Mouse (Mus musculus): ENCODE results near the gene Car10.

The Car10 gene

GRCm38 (mm10) chr11:93562330-93562865 is 464.6 kb downstream of the Car10 start:
- DNase-seq (ENCODE audit: low read depth in 2 of 2, low spot score in 2 of 2): no peak

GRCm38 (mm10) chr11:93565756-93566155 is 467.9 kb downstream of the Car10 start:
- no peak for DNase-seq (ENCODE audit: low read depth in 2 of 2, low spot score in 2 of 2)

GRCm38 (mm10) chr11:93571917-93572641 is 474.3 kb downstream of the Car10 start:
- no peak for DNase-seq (ENCODE audit: low read depth in 2 of 2, low spot score in 2 of 2)

- no peak for DNase-seq (ENCODE audit: low read depth in 2 of 2, low spot score in 2 of 2)
Observed at GRCm38 (mm10) chr11:93577441-93577840, 479.6 kb downstream of the Car10 start.

- no peak for DNase-seq (ENCODE audit: low read depth in 2 of 2, low spot score in 2 of 2)
Observed at GRCm38 (mm10) chr11:93579626-93580025, 481.8 kb downstream of the Car10 start.

- DNase-seq (ENCODE audit: low read depth in 2 of 2, low spot score in 2 of 2): no peak
Observed at GRCm38 (mm10) chr11:93581326-93581725, 483.5 kb downstream of the Car10 start.

- DNase-seq (ENCODE audit: low read depth in 2 of 2, low spot score in 2 of 2): no peak
Observed at GRCm38 (mm10) chr11:93587788-93588187, 490.0 kb downstream of the Car10 start.

- DNase-seq (ENCODE audit: low read depth in 2 of 2, low spot score in 2 of 2): no peak
Observed at GRCm38 (mm10) chr11:93590652-93591051, 492.8 kb downstream of the Car10 start.

GRCm38 (mm10) chr11:93594033-93594432 is 496.2 kb downstream of the Car10 start:
- DNase-seq (ENCODE audit: low read depth in 2 of 2, low spot score in 2 of 2): no peak

GRCm38 (mm10) chr11:93598175-93598574 is 500.3 kb downstream of the Car10 start:
- DNase-seq (ENCODE audit: low read depth in 2 of 2, low spot score in 2 of 2): no peak

GRCm38 (mm10) chr11:93599755-93600154 is 501.9 kb downstream of the Car10 start:
- DNase-seq (ENCODE audit: low read depth in 2 of 2, low spot score in 2 of 2): no peak

GRCm38 (mm10) chr11:93603575-93603974 is 505.7 kb downstream of the Car10 start:
- DNase-seq (ENCODE audit: low read depth in 2 of 2, low spot score in 2 of 2): no peak

GRCm38 (mm10) chr11:93607111-93607510 is 509.3 kb downstream of the Car10 start:
- DNase-seq (ENCODE audit: low read depth in 2 of 2, low spot score in 2 of 2): no peak

- DNase-seq (ENCODE audit: low read depth in 2 of 2, low spot score in 2 of 2): no peak
Observed at GRCm38 (mm10) chr11:93608716-93609115, 510.9 kb downstream of the Car10 start.

- no peak for DNase-seq (ENCODE audit: low read depth in 2 of 2, low spot score in 2 of 2)
Observed at GRCm38 (mm10) chr11:93612071-93612470, 514.2 kb downstream of the Car10 start.

- no peak for DNase-seq (ENCODE audit: low read depth in 2 of 2, low spot score in 2 of 2)
Observed at GRCm38 (mm10) chr11:93614851-93615250, 517.0 kb downstream of the Car10 start.

- DNase-seq (ENCODE audit: low read depth in 2 of 2, low spot score in 2 of 2): no peak
Observed at GRCm38 (mm10) chr11:93623605-93624004, 525.8 kb downstream of the Car10 start.

GRCm38 (mm10) chr11:93639410-93639809 is 541.6 kb downstream of the Car10 start:
- DNase-seq (ENCODE audit: low read depth in 2 of 2, low spot score in 2 of 2): no peak

GRCm38 (mm10) chr11:93640954-93641353 is 543.1 kb downstream of the Car10 start:
- DNase-seq (ENCODE audit: low read depth in 2 of 2, low spot score in 2 of 2): no peak

- no peak for DNase-seq (ENCODE audit: low read depth in 2 of 2, low spot score in 2 of 2)
Observed at GRCm38 (mm10) chr11:93642331-93642730, 544.5 kb downstream of the Car10 start.

GRCm38 (mm10) chr11:93643006-93643405 is 545.2 kb downstream of the Car10 start:
- no peak for DNase-seq (ENCODE audit: low read depth in 2 of 2, low spot score in 2 of 2)

GRCm38 (mm10) chr11:93643436-93643835 is 545.6 kb downstream of the Car10 start:
- DNase-seq (ENCODE audit: low read depth in 2 of 2, low spot score in 2 of 2): no peak

GRCm38 (mm10) chr11:93646216-93646615 is 548.4 kb downstream of the Car10 start:
- no peak for DNase-seq (ENCODE audit: low read depth in 2 of 2, low spot score in 2 of 2)
